Mouse (Mus musculus) erythroblast, embryonic 14.5 days (primary cell): Measurements from ENCODE around the gene Rreb1.

Experiments
- GATA1 ChIP-seq: IDR thresholded peaks from 2 replicates; pipeline ENCODE4 v1.6.1; 2012; ENCODE audit warnings: low read length, inconsistent platforms, mixed read lengths
- TAL1 ChIP-seq: IDR thresholded peaks from 3 replicates; pipeline ENCODE4 v1.6.1; 2012; ENCODE audit warnings: low read length, inconsistent platforms, mixed read lengths

DNA sequence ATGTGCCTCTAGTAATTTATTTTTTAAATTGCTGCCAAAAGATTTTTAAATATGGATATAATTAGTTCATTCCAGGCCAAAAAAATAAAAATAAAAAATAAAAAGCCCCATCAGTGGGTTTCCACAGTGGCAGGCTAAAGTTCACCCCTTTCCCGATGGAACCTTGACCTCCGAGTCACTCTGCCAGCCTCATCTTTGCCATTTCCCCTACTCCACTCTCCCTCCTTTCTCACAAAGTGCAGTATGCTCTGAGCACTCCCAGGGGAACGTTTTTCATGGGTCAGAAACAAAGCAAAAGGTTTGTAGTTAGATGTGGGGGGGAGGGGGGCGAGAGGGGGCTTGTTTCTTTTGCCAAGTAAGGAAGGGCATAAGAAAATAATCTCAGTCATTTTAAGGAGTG, 98.6 kb downstream of the Rreb1 start:
- TF ChIP-seq GATA1 (no peak), TAL1 (no peak)
